Mouse (Mus musculus) macrophage (primary cell): Measurements from ENCODE around the gene Fam193a. TPM values are rescaled to one million over a fixed set of nuclear protein-coding genes. Genes with fewer than 3 reads are reported as not detected.

Experiments used
- H3K27ac ChIP-seq: fragments of 350-480 bp; formaldehyde crosslinking; 2 replicates; pipeline ENCODE4 v1.9.0; 2021
- H3K36me3 ChIP-seq: fragments of 350-480 bp; formaldehyde crosslinking; 2 replicates; pipeline ENCODE4 v1.9.0; 2021; ENCODE audit errors: inconsistent target
- H3K4me3 ChIP-seq: fragments of 350-480 bp; formaldehyde crosslinking; 2 replicates; pipeline ENCODE4 v1.9.0; 2021; ENCODE audit errors: inconsistent target
- H3K79me2 ChIP-seq: fragments of 350-480 bp; formaldehyde crosslinking; 2 replicates; pipeline ENCODE4 v1.9.0; 2021; ENCODE audit errors: inconsistent target
- WGBS: methylation state at CpG from one replicate; pipeline ENCODE4 v1.1.7; 2026; ENCODE audit warnings: inconsistent platforms; ENCODE audit not compliant: missing documents; 5-methylcytosine and 5-hydroxymethylcytosine counted together
- polyA plus RNA-seq: library from polyadenylated mRNA; stranded (reverse); fragments of 250-400 nt; gene quantifications from 3 replicates; pipeline ENCODE4 v1.2.4, GENCODE M21; 2018; ENCODE audit warnings: inconsistent platforms

Gene Fam193a
- polyA plus RNA-seq, 1 experiment from 2014 or later, result 47.9 TPM

- no peak overlapping the region for H3K27ac ChIP-seq
- peaks cover 96% of the 10 kb centered on the region for H3K36me3 ChIP-seq
- no peaks in the 10 kb centered on the region for H3K79me2 ChIP-seq
- H3K4me3 ChIP-seq, result no peak overlapping the region
- 100% methylated on average over 3 of the region's 4 CpGs for WGBS
These were observed 91.6 kb downstream of the Fam193a start for GRCm38 (mm10) chr5:34461294-34461693.

GRCm38 (mm10) chr5:34461841-34462240 is 92.1 kb downstream of the Fam193a start:
- WGBS, result 97% methylated on average over 6 of the region's 6 CpGs

GRCm38 (mm10) chr5:34466079-34466478 is 96.3 kb downstream of the Fam193a start:
- Histone ChIP-seq H3K79me2 (no peaks in the 10 kb centered on the region; the same call in 1 of the 2 replicates), H3K4me3 (no peak overlapping the region), H3K36me3 (peaks cover 64% of the 10 kb centered on the region), H3K27ac (no peak overlapping the region)
- 14% methylated on average over 1 of the region's 1 CpGs for WGBS

More at GRCm38 (mm10) chr5:34461841-34462240, 92.1 kb downstream of the Fam193a start:
- Histone ChIP-seq H3K4me3 (no peak overlapping the region), H3K36me3 (peaks cover 96% of the 10 kb centered on the region), H3K79me2 (no peaks in the 10 kb centered on the region), H3K27ac (no peak overlapping the region)

- H3K36me3 ChIP-seq, result peaks cover 58% of the 10 kb centered on the region
- no peak overlapping the region for H3K4me3 ChIP-seq
- no peaks in the 10 kb centered on the region; the same call in 1 of the 2 replicates for H3K79me2 ChIP-seq
- WGBS, result 93% methylated on average over 2 of the region's 2 CpGs
- no peak overlapping the region for H3K27ac ChIP-seq
These were observed 96.9 kb downstream of the Fam193a start for GRCm38 (mm10) chr5:34466648-34467047.

GRCm38 (mm10) chr5:34468039-34468775 is 98.5 kb downstream of the Fam193a start:
- Histone ChIP-seq H3K27ac (no peak overlapping the region), H3K4me3 (no peak overlapping the region), H3K36me3 (peaks cover 43% of the 10 kb centered on the region)

GRCm38 (mm10) chr5:34480926-34481325 is 111.2 kb downstream of the Fam193a start:
- H3K4me3 ChIP-seq, result no peak overlapping the region
- peaks cover 61% of the 10 kb centered on the region for H3K36me3 ChIP-seq
- no peaks in the 10 kb centered on the region for H3K79me2 ChIP-seq
- no peak overlapping the region for H3K27ac ChIP-seq
- 88% methylated on average over 3 of the region's 3 CpGs for WGBS

More at GRCm38 (mm10) chr5:34468039-34468775, 98.5 kb downstream of the Fam193a start:
- H3K79me2 ChIP-seq, result no peaks in the 10 kb centered on the region; the same call in 1 of the 2 replicates
- 100% methylated on average over 1 of the region's 2 CpGs for WGBS

GRCm38 (mm10) chr5:34485731-34486130 is 116.0 kb downstream of the Fam193a start:
- peaks cover 23% of the 10 kb centered on the region for H3K36me3 ChIP-seq
- H3K27ac ChIP-seq, result no peak overlapping the region
- 91% methylated on average over 15 of the region's 15 CpGs for WGBS
- no peaks in the 10 kb centered on the region for H3K79me2 ChIP-seq
- no peak overlapping the region for H3K4me3 ChIP-seq

GRCm38 (mm10) chr5:34487320-34488090 is 117.8 kb downstream of the Fam193a start:
- H3K27ac ChIP-seq, result no peak overlapping the region
- H3K79me2 ChIP-seq, result no peaks in the 10 kb centered on the region
- peaks cover 10% of the 10 kb centered on the region; the same call in 1 of the 2 replicates for H3K36me3 ChIP-seq
- H3K4me3 ChIP-seq, result no peak overlapping the region
- 72% methylated on average over 6 of the region's 6 CpGs for WGBS

- no peak overlapping the region for H3K4me3 ChIP-seq
- H3K27ac ChIP-seq, result no peak overlapping the region
- H3K36me3 ChIP-seq, result peaks cover 6% of the 10 kb centered on the region; the same call in 1 of the 2 replicates
- 90% methylated on average over 6 of the region's 6 CpGs for WGBS
- H3K79me2 ChIP-seq, result no peaks in the 10 kb centered on the region
These were observed 119.1 kb downstream of the Fam193a start for GRCm38 (mm10) chr5:34488741-34489417.

- 91% methylated on average over 3 of the region's 3 CpGs for WGBS
- H3K27ac ChIP-seq, result no peak overlapping the region
- no peaks in the 10 kb centered on the region for H3K79me2 ChIP-seq
- peaks cover 6% of the 10 kb centered on the region; the same call in 1 of the 2 replicates for H3K36me3 ChIP-seq
- no peak overlapping the region for H3K4me3 ChIP-seq
These were observed 119.7 kb downstream of the Fam193a start for GRCm38 (mm10) chr5:34489418-34489787.

- no peak overlapping the region for H3K27ac ChIP-seq
- 95% methylated on average over 6 of the region's 6 CpGs for WGBS
- no peak overlapping the region for H3K4me3 ChIP-seq
- no peaks in the 10 kb centered on the region for H3K79me2 ChIP-seq
- H3K36me3 ChIP-seq, result peaks cover 30% of the 10 kb centered on the region; the same call in 1 of the 2 replicates
These were observed 127.0 kb downstream of the Fam193a start for GRCm38 (mm10) chr5:34496745-34497144.

- WGBS, result 90% methylated on average over 4 of the region's 5 CpGs
- peak overlapping the region; percentile 56 for H3K27ac ChIP-seq
- peaks cover 31% of the 10 kb centered on the region for H3K79me2 ChIP-seq
- peaks cover 48% of the 10 kb centered on the region; the same call in 1 of the 2 replicates for H3K36me3 ChIP-seq
- H3K4me3 ChIP-seq, result no peak overlapping the region
These were observed 131.2 kb downstream of the Fam193a start for GRCm38 (mm10) chr5:34500886-34501285.

- 90% methylated on average over 3 of the region's 3 CpGs for WGBS
- Histone ChIP-seq H3K4me3 (no peak overlapping the region), H3K27ac (peak overlapping the region; percentile 56), H3K79me2 (peaks cover 38% of the 10 kb centered on the region), H3K36me3 (peaks cover 41% of the 10 kb centered on the region; the same call in 1 of the 2 replicates)
These were observed 131.9 kb downstream of the Fam193a start for GRCm38 (mm10) chr5:34501588-34501987.

- Histone ChIP-seq H3K4me3 (no peak overlapping the region), H3K36me3 (peaks cover 33% of the 10 kb centered on the region; the same call in 1 of the 2 replicates), H3K79me2 (peaks cover 46% of the 10 kb centered on the region), H3K27ac (0 out of 2 replicates have a peak overlapping the region, but pooled peaks have one; percentile 56)
- WGBS, result 91% methylated on average over 1 of the region's 1 CpGs
These were observed 132.7 kb downstream of the Fam193a start for GRCm38 (mm10) chr5:34502411-34502810.
